Mouse (Mus musculus) kidney, embryonic 15.5 days (tissue): ENCODE data around the gene Rexo5. TPM values are rescaled to one million over a fixed set of nuclear protein-coding genes. Genes with fewer than 3 reads are reported as not detected.

Experiments used
- ATAC-seq: fragments of 200-750 bp; cut with Nextera tagmentation; replicated peaks from 2 replicates; pipeline ENCODE4 v1.8.0; 2017; ENCODE audit warnings: moderate TSS enrichment; ENCODE audit not compliant: low FRiP score
- H3K27ac ChIP-seq: fragments of 300-500 bp; sonication (generic); 2 replicates; pipeline ENCODE4 v1.5.1; 2015; ENCODE audit warnings: mild to moderate bottlenecking, inconsistent platforms
- H3K27me3 ChIP-seq: fragments of 300-500 bp; sonication (generic); 2 replicates; pipeline ENCODE4 v1.6.1; 2015; ENCODE audit warnings: inconsistent platforms
- H3K36me3 ChIP-seq: fragments of 300-500 bp; sonication (generic); 2 replicates; pipeline ENCODE4 v1.6.1; 2015; ENCODE audit warnings: inconsistent platforms
- H3K4me1 ChIP-seq: fragments of 300-500 bp; sonication (generic); 2 replicates; pipeline ENCODE4 v1.6.1; 2015; ENCODE audit warnings: inconsistent platforms
- H3K4me2 ChIP-seq: fragments of 300-500 bp; sonication (generic); 2 replicates; pipeline ENCODE4 v1.6.1; 2015; ENCODE audit warnings: moderate library complexity, mild to moderate bottlenecking, inconsistent platforms
- H3K4me3 ChIP-seq: fragments of 300-500 bp; sonication (generic); replicated peaks from 2 replicates; pipeline ENCODE4 v1.5.1; 2015; ENCODE audit warnings: mild to moderate bottlenecking, inconsistent platforms
- H3K9ac ChIP-seq: fragments of 300-500 bp; sonication (generic); 2 replicates; pipeline ENCODE4 v1.6.1; 2015; ENCODE audit warnings: mild to moderate bottlenecking, inconsistent platforms
- H3K9me3 ChIP-seq: fragments of 300-500 bp; sonication (generic); replicated peaks from 2 replicates; pipeline ENCODE4 v1.6.1; 2016; ENCODE audit warnings: inconsistent platforms
- WGBS: fragments of 180-500 bp; shearing (Covaris S2); methylation state at CpG from one replicate; pipeline ENCODE4 v1.1.7; 2015; ENCODE audit warnings: mixed read lengths; 5-methylcytosine and 5-hydroxymethylcytosine counted together
- polyA plus RNA-seq: library from polyadenylated mRNA; unstranded; fragments of >200 nt; fragmentation: Nextera tagmentation; extraction: Ambion mirVana; gene quantifications from 2 replicates; pipeline ENCODE4 v1.2.1, GENCODE M21; 2015

Gene Rexo5
- polyA plus RNA-seq: 21.1 and 29.9 TPM in 2 replicates

GRCm38 (mm10) chr7:119793586-119794250 lies at the start of gene Rexo5, which contains the start of gene Eri2:
Gene Rexo5, plus strand, starts transcription at chr7:119794006.
Gene Eri2, minus strand, starts transcription at chr7:119794058.
- Histone ChIP-seq H3K27ac (peak within 1 kb of the TSS; percentile 91), H3K9ac (peak within 1 kb of the TSS; percentile 80), H3K4me3 (peak within 1 kb of the TSS; percentile 79), H3K4me1 (peaks cover 14% of the 10 kb centered on the region), H3K36me3 (peaks cover 18% of the 10 kb centered on the region), H3K9me3 (no peaks in the 10 kb centered on the region), H3K27me3 (no peaks in the 10 kb centered on the region), H3K4me2 (peak within 1 kb of the TSS; percentile 82)
- under 1% methylated on average over 53 of the region's 53 CpGs for WGBS
- peak; percentile 99 for ATAC-seq

DNA sequence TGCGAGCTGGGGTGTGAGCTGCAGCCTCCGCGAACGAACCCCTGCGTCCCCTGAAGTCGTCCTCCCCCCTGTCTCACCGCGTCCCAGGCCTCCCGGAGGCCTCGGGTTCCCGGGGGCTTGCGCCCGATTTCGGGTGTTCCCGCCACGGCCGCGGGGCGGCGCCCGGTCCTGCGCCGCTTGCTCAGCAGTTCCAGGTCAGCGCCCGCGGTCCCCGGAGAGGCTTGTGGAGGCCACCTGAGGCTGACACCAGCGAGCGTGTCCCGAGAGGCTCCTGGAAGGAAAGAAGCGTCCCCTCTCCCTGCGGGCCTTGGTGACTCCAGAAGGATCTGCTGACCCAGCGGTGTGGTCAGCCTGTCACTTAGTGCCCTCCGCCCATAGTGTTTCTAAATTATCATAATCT lies 49.5 kb upstream of the Rexo5 start:
- Histone ChIP-seq H3K27me3 (no peaks in the 10 kb centered on the region), H3K4me3 (peak overlapping the region; percentile 20), H3K27ac (no peak overlapping the region), H3K9ac (no peak overlapping the region), H3K4me2 (peak overlapping the region; percentile 44), H3K9me3 (no peaks in the 10 kb centered on the region), H3K4me1 (peaks cover 5% of the 10 kb centered on the region), H3K36me3 (no peaks in the 10 kb centered on the region)
- ATAC-seq: peak; percentile 75
- 9% methylated on average over 34 of the region's 34 CpGs for WGBS

GRCm38 (mm10) chr7:119745869-119746268 lies 47.9 kb upstream of the Rexo5 start:
- WGBS: 62% methylated on average over 1 of the region's 1 CpGs
- H3K27ac ChIP-seq: no peak overlapping the region
- H3K9me3 ChIP-seq: no peaks in the 10 kb centered on the region
- no peaks in the 10 kb centered on the region for H3K27me3 ChIP-seq
- H3K9ac ChIP-seq: no peak overlapping the region
- no peak for ATAC-seq
- H3K36me3 ChIP-seq: no peaks in the 10 kb centered on the region
- no peak overlapping the region for H3K4me2 ChIP-seq
- H3K4me1 ChIP-seq: peaks cover 5% of the 10 kb centered on the region
- no peak overlapping the region for H3K4me3 ChIP-seq

DNA sequence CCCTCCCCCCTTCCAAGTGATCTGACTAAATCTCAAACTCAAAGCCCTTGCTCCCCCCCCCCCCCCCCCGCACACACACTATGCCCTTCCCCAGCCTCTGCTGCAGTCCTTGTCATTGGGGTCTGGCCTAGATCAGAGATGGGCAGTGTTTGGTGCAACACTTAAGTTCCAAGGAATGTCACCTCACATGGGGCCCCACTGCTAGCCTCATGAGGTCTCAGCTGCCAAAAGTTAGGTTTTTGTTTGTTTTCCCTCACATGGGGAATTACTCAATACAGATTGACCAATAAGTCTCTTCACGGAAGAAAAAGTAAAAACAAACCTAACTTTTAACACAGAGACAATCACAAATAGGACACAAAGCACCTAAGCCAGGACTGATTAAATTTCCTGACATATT lies 45.0 kb upstream of the Rexo5 start:
- no peak overlapping the region for H3K9ac ChIP-seq
- no peak overlapping the region for H3K4me3 ChIP-seq
- H3K27ac ChIP-seq: no peak overlapping the region
- no peaks in the 10 kb centered on the region for H3K27me3 ChIP-seq
- H3K9me3 ChIP-seq: no peaks in the 10 kb centered on the region
- H3K4me1 ChIP-seq: peaks cover 5% of the 10 kb centered on the region
- WGBS: 63% methylated on average over 1 of the region's 2 CpGs
- H3K36me3 ChIP-seq: no peaks in the 10 kb centered on the region
- ATAC-seq: no peak
- no peak overlapping the region for H3K4me2 ChIP-seq

DNA sequence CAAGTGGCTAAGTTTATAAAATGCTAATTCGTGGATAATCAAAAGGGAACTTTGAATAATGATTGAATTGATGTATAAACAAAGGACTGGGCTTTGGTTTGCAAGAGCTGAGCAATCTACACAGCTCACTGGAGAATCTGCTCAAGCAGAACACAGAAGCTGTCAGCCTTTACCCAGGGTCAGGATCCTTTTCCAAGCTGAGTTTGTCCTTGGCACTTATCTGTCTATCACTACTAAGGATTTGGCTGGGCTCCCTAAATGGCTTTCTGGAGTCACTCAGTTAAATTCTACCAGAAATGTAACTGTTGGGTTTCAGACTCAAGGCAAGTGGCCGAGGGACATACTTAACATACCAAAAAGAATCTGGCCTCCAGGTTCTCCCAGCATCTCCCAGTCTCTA lies 43.9 kb upstream of the Rexo5 start:
- Histone ChIP-seq H3K27ac (no peak overlapping the region), H3K4me2 (no peak overlapping the region), H3K9me3 (no peaks in the 10 kb centered on the region), H3K4me1 (no peaks in the 10 kb centered on the region), H3K4me3 (no peak overlapping the region), H3K9ac (no peak overlapping the region), H3K36me3 (no peaks in the 10 kb centered on the region), H3K27me3 (no peaks in the 10 kb centered on the region)
- 0 out of 2 replicates have a peak, but pooled peaks have one; percentile 64 for ATAC-seq
- 56% methylated on average over 2 of the region's 2 CpGs for WGBS

GRCm38 (mm10) chr7:119753696-119754095 lies 40.1 kb upstream of the Rexo5 start:
- Histone ChIP-seq H3K9ac (no peak overlapping the region), H3K27ac (no peak overlapping the region), H3K4me1 (no peaks in the 10 kb centered on the region), H3K4me3 (no peak overlapping the region), H3K4me2 (no peak overlapping the region), H3K27me3 (no peaks in the 10 kb centered on the region), H3K9me3 (no peaks in the 10 kb centered on the region), H3K36me3 (no peaks in the 10 kb centered on the region)
- no peak for ATAC-seq
- 88% methylated on average over 1 of the region's 1 CpGs for WGBS

DNA sequence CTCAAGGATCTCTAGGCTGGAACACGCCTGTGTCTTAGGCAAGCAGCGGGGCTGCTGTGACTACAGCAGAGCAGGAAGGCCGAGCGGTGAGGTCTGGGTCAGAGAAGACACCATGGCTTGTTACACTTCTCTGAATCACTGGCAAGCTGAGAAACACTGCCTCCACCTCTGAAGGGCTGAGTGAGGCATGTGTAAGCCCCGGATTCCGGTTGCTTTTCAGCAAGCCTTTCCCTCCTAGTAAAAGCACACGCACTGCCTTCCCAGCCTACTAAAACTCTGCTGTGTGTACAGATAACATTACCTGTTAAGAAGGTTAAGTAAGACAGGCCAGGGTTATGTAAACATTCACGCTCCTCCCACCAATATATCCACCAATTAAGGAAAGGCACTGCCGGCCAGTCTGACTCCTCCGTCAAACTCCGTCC lies 33.3 kb upstream of the Rexo5 start, which contains the start of gene Acsm3:
Gene Acsm3 (plus strand): TSS at position 397 of the 425 bp plus-strand sequence.
- Histone ChIP-seq H3K27ac (no peak within 1 kb of the TSS), H3K4me2 (peak within 1 kb of the TSS; percentile 34), H3K36me3 (no peaks in the 10 kb centered on the region), H3K9ac (no peak within 1 kb of the TSS), H3K4me3 (no peak within 1 kb of the TSS), H3K4me1 (no peaks in the 10 kb centered on the region), H3K9me3 (no peaks in the 10 kb centered on the region), H3K27me3 (no peaks in the 10 kb centered on the region)
- WGBS: 20% methylated on average over 11 of the region's 11 CpGs
- ATAC-seq: peak; percentile 67

DNA sequence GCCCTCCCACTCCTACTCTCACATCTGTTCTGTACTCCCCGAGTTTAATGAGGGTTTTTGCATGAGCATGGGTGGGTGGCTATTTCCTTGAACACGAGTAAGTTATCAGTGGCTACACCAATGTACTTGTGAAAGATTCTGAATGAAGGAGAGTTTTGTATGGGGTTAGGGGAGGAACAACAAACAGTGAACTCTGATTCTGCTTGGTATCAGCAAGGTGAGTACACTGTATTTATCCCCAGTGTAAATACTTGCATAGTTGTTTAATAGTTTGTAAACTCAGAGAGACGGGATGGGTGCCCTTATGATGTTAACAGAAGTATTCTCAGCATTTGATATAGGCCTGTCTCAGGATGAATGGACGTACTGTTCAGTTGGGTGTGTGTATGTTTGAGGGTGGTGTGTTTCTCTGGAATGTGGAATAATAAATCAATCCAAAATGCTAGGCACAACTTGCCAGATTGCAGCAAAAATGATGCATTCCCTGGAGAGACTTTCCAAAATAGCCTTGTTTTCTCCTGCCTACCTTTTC lies 31.6 kb upstream of the Rexo5 start:
- no peaks in the 10 kb centered on the region for H3K4me1 ChIP-seq
- ATAC-seq: no peak
- WGBS: 46% methylated on average over 4 of the region's 4 CpGs
- no peak overlapping the region for H3K27ac ChIP-seq
- no peak overlapping the region for H3K4me3 ChIP-seq
- H3K9ac ChIP-seq: no peak overlapping the region
- no peaks in the 10 kb centered on the region for H3K9me3 ChIP-seq
- no peaks in the 10 kb centered on the region for H3K36me3 ChIP-seq
- no peak overlapping the region for H3K4me2 ChIP-seq
- H3K27me3 ChIP-seq: no peaks in the 10 kb centered on the region

- 81% methylated on average over 3 of the region's 3 CpGs for WGBS
Observed at GRCm38 (mm10) chr7:119764377-119764776, 29.4 kb upstream of the Rexo5 start.

DNA sequence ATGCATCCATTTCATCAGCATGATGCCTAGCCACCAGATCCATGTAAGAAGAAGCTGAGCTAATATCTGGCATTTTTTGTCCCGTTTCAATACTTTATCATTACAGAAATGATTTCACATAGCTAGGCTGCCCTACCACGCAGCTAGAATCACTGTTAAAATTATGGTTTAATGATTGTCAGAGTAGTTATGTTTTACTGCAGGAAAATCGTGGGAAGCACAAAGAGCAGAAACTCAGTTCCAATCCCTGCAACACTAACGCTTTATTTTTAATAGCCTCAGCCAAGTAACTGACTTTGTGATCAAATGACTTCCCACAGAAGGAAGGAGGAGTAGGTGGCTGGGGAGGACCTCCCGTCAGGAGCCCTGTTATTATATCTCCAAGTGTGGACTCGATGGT lies 26.8 kb upstream of the Rexo5 start:
- ATAC-seq: no peak
- Histone ChIP-seq H3K27ac (no peak overlapping the region), H3K9me3 (no peaks in the 10 kb centered on the region), H3K9ac (no peak overlapping the region), H3K4me1 (no peaks in the 10 kb centered on the region), H3K4me2 (no peak overlapping the region), H3K36me3 (no peaks in the 10 kb centered on the region), H3K27me3 (no peaks in the 10 kb centered on the region), H3K4me3 (no peak overlapping the region)
- 68% methylated on average over 6 of the region's 6 CpGs for WGBS

More at GRCm38 (mm10) chr7:119764377-119764776, 29.4 kb upstream of the Rexo5 start:
- H3K27ac ChIP-seq: no peak overlapping the region
- H3K4me1 ChIP-seq: no peaks in the 10 kb centered on the region
- no peaks in the 10 kb centered on the region for H3K27me3 ChIP-seq
- H3K9me3 ChIP-seq: no peaks in the 10 kb centered on the region
- no peaks in the 10 kb centered on the region for H3K36me3 ChIP-seq
- H3K4me2 ChIP-seq: no peak overlapping the region
- ATAC-seq: no peak
- no peak overlapping the region for H3K4me3 ChIP-seq
- no peak overlapping the region for H3K9ac ChIP-seq

DNA sequence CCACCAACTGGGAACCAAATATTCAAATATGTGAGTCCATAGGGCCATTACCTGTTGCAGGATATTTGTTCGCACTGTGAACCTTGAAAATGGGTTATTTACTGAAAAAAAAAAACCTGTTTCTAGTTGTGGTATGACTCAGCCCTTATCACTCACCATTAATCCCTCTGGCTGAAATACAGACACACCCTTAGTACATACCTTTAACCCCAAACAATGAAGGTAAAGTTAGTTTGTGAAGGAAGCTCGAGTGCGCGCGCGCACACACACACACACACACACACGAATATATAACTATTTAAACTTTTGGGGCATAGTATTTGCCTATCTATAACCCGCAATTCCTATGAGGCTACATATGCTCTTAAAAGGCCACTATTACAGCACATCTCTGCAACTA lies 23.9 kb upstream of the Rexo5 start:
- 93% methylated on average over 8 of the region's 8 CpGs for WGBS
- Histone ChIP-seq H3K4me3 (no peak overlapping the region), H3K9me3 (no peaks in the 10 kb centered on the region), H3K27me3 (no peaks in the 10 kb centered on the region), H3K27ac (no peak overlapping the region), H3K9ac (no peak overlapping the region), H3K36me3 (no peaks in the 10 kb centered on the region), H3K4me2 (no peak overlapping the region), H3K4me1 (no peaks in the 10 kb centered on the region)
- ATAC-seq: no peak

DNA sequence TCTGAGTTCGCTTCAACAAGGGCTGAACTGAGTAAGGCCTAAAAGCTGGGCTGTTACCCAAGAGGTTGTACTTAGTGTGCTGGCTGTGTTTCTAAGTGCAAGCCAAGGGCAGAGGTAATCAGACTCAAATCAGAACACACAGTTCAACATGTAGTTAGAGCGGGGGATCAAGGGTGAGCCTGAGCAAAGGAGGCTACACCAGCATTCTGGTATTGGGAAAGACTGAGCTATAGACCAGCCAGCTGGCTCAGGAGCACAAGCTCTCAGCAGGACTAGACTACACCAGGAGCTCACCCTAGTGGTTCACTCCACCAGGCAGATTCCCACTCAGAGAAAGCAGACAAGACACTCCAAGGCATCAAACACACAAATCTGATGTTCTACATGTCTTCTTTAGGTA lies 10.4 kb upstream of the Rexo5 start:
- Histone ChIP-seq H3K4me3 (no peak overlapping the region), H3K9me3 (no peaks in the 10 kb centered on the region)

More for the DNA sequence above, 10.4 kb upstream of the Rexo5 start:
- Histone ChIP-seq H3K9ac (no peak overlapping the region), H3K27ac (no peak overlapping the region), H3K4me1 (no peaks in the 10 kb centered on the region), H3K4me2 (no peak overlapping the region), H3K36me3 (peaks cover 49% of the 10 kb centered on the region), H3K27me3 (no peaks in the 10 kb centered on the region)
- no peak for ATAC-seq
- WGBS: 92% methylated on average over 2 of the region's 2 CpGs
